In the genomic region with DNA sequence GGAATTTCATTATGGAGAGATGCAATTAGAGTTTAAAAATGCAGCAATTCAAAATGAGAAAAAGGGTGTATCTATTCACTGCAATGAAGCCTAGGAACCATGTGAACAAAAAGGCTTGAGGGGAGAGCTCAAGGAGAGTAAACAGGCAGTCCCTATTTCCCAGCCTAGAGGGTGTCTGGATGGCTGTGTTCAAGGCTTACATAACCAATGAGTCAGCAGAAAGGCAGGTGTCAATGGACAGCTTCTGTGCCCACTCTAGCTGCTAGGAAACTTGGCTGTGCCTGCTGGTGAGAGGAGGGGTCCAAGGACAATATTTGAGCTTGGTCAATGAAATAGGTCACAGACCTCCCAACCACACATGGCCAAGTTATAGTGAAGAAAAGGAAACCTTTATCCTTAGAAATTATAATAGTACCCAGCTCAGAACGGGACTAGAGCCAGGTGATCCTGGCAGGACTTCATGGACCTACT, we compare ENCODE assay signal across 8 mouse cellular contexts.
DNase-seq lines count a peak whose midpoint lies in the region; TF ChIP-seq lines count a peak whose summit lies in the region.

No protein-coding gene starts in this region.

- no peak overlapping the region for H3K9ac ChIP-seq in ES-Bruce4 (ENCODE audit: low read depth, poor library complexity, severe bottlenecking)

- H3K4me3 ChIP-seq in ES-Bruce4 (ENCODE audit: low read depth, low read length), result no peak overlapping the region
- H3K4me3 ChIP-seq in lung, adult 2 months (replicated peaks; ENCODE audit: extremely low read depth, low read depth, low read length), result no peak overlapping the region

- whole genome bisulfite sequencing in lung, adult 2 months, result 60% methylated on average over 1 of the region's 1 CpGs

- H3K4me1 ChIP-seq in ES-Bruce4 (ENCODE audit: control insufficient read depth, insufficient read depth, low read length), result peaks cover 5% of the 10 kb centered on the region
- peaks cover 4% of the 10 kb centered on the region for H3K4me1 ChIP-seq in lung, adult 2 months (ENCODE audit: control insufficient read depth, insufficient read depth, low read length)

- no peaks in the 10 kb centered on the region for H3K36me3 ChIP-seq in ES-Bruce4 (ENCODE audit: control insufficient read depth, insufficient read depth, low read length, poor library complexity, severe bottlenecking)

- H3K9me3 ChIP-seq in ES-Bruce4 (replicated peaks; ENCODE audit: control insufficient read depth, insufficient read depth, low read length, poor library complexity, severe bottlenecking), result no peaks in the 10 kb centered on the region

- no peak overlapping the region for H3K27ac ChIP-seq in ES-Bruce4 (ENCODE audit: insufficient read depth, low read length)

- 0 out of 2 replicates have a peak, but pooled peaks have one; percentile 18 for TF ChIP-seq EP300 in ES-Bruce4 (IDR thresholded peaks at IDR 0.05; ENCODE audit: insufficient read depth, low read depth, low read length)

- no peaks in the 10 kb centered on the region for H3K27me3 ChIP-seq in ES-Bruce4 (ENCODE audit: control insufficient read depth, insufficient read depth, low read length, poor library complexity, severe bottlenecking)

- DNase-seq in kidney, adult 11 months, result peak; percentile 24
- DNase-seq in kidney, postnatal 4 days, result no peak
- DNase-seq in cerebellum, adult 11-12 months, result peak; percentile 85
- peak; percentile 77 for DNase-seq in heart, adult 8-10 months (ENCODE audit: low spot score)
- DNase-seq in lung, adult 2 months, result peak; percentile 44
- DNase-seq in spleen, postnatal 14 days (ENCODE audit: low spot score in 2 of 2), result no peak
- DNase-seq in spleen, postnatal 4 days (ENCODE audit: low spot score in 2 of 2), result no peak

- TF ChIP-seq POLR2A in ES-Bruce4 (IDR thresholded peaks at IDR 0.05; ENCODE audit: insufficient read depth, low read length), result no peak
- no peak for TF ChIP-seq POLR2A in lung, adult 2 months (IDR thresholded peaks at IDR 0.05; ENCODE audit: borderline replicate concordance, extremely low read depth, low read depth, low read length)

- TF ChIP-seq CTCF in ES-Bruce4 (IDR thresholded peaks at IDR 0.05; ENCODE audit: low read depth, low read length), result no peak
- TF ChIP-seq CTCF in lung, adult 2 months (IDR thresholded peaks at IDR 0.05; ENCODE audit: insufficient read depth, low read length), result no peak

Comparison
In these comparisons a context has a peak if more than half of its experiments do, and no peak if none do; other contexts are left out.
1. DNase-seq: peak in kidney, adult 11 months (single experiment), cerebellum, adult 11-12 months (single experiment), heart, adult 8-10 months (single experiment) and lung, adult 2 months (single experiment); none in kidney, postnatal 4 days (0 of 2), spleen, postnatal 14 days (0 of 2) and spleen, postnatal 4 days (0 of 2).